Mouse (Mus musculus): Measurements from ENCODE around the gene Cep19. TPM values are rescaled to one million over a fixed set of nuclear protein-coding genes. Genes with fewer than 3 reads are reported as not detected.

Cep19 gene
- total RNA-seq (2014; rRNA removed) (43.6 and 51.5 TPM in 2 replicates), polyA plus RNA-seq (2015; fragmentation: Nextera tagmentation; extraction: Ambion mirVana) (61.0 and 64.8 TPM in 2 replicates)

- no peak for TF ChIP-seq CTCF (IDR thresholded peaks at IDR 0.05; ENCODE audit: low read depth)
- ATAC-seq (peak; percentile 98), DNase-seq (peak; percentile 94)
- 2% methylated on average over 33 of the region's 34 CpGs for WGBS
- peak within 1 kb of the TSS; percentile 78 for H3K4me2 ChIP-seq (ENCODE audit: low read depth)
- peak within 1 kb of the TSS; percentile 73 for H3K27ac ChIP-seq (ENCODE audit: low read depth, low read length)
- H3K9me3 ChIP-seq (ENCODE audit: low read length) = no peaks in the 10 kb centered on the region
- peaks cover 11% of the 10 kb centered on the region for H3K36me3 ChIP-seq (ENCODE audit: insufficient read depth)
- peak within 1 kb of the TSS; percentile 97 for H3K4me3 ChIP-seq (ENCODE audit: low read depth, low read length)
- no peaks in the 10 kb centered on the region for H3K27me3 ChIP-seq (ENCODE audit: insufficient read depth, low read length)
- H3K9ac ChIP-seq = peak within 1 kb of the TSS; percentile 81
- no peaks in the 10 kb centered on the region; the same call in 1 of the 2 replicates for H3K4me1 ChIP-seq (ENCODE audit: insufficient read depth)
Observed at GRCm38 (mm10) chr16:32099638-32100150, at the start of gene Cep19, which contains the start of gene Pigx. Gene Cep19 (plus strand): TSS chr16:32099800. Gene Pigx (minus strand): TSS chr16:32099740.

DNA sequence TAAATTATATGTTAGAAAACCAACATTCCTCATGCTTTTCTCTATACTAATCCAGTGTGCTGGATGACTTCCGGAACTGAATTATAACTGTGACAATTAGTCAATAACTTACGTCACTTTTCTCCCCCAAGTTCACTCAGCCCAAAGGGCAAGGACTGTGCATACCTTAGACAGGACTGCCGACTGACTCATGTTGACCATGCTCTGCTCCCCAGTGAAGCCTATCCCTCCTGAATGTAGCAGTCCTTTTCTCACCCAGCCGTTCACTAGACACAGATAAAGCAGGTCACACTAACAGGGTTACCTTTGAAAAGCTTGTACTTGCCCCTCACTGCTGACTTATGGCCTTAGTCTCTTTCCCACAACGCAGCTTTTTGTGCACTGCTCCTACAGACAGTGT is 40.8 kb upstream of the Cep19 start:
- H3K27ac ChIP-seq (ENCODE audit: low read depth, low read length) = no peak overlapping the region
- no peaks in the 10 kb centered on the region for H3K36me3 ChIP-seq (ENCODE audit: insufficient read depth)
- no peaks in the 10 kb centered on the region for H3K9me3 ChIP-seq (ENCODE audit: low read length)
- TF ChIP-seq CTCF (IDR thresholded peaks at IDR 0.05; ENCODE audit: low read depth) = no peak
- no peak for DNase-seq
- no peak for ATAC-seq
- no peak overlapping the region for H3K4me2 ChIP-seq (ENCODE audit: low read depth)
- no peaks in the 10 kb centered on the region for H3K4me1 ChIP-seq (ENCODE audit: insufficient read depth)
- no peaks in the 10 kb centered on the region for H3K27me3 ChIP-seq (ENCODE audit: insufficient read depth, low read length)
- 86% methylated on average over 5 of the region's 5 CpGs for WGBS
- H3K9ac ChIP-seq = no peak overlapping the region
- H3K4me3 ChIP-seq (ENCODE audit: low read depth, low read length) = no peak overlapping the region

- WGBS = 68% methylated on average over 6 of the region's 6 CpGs
- DNase-seq (no peak), ATAC-seq (no peak)
- H3K27me3 ChIP-seq (ENCODE audit: insufficient read depth, low read length) = no peaks in the 10 kb centered on the region
- no peak overlapping the region for H3K4me2 ChIP-seq (ENCODE audit: low read depth)
- H3K4me3 ChIP-seq (ENCODE audit: low read depth, low read length) = no peak overlapping the region
- no peak for TF ChIP-seq CTCF (IDR thresholded peaks at IDR 0.05; ENCODE audit: low read depth)
- H3K27ac ChIP-seq (ENCODE audit: low read depth, low read length) = no peak overlapping the region
- H3K9me3 ChIP-seq (ENCODE audit: low read length) = no peaks in the 10 kb centered on the region
- H3K9ac ChIP-seq = no peak overlapping the region
- no peaks in the 10 kb centered on the region for H3K36me3 ChIP-seq (ENCODE audit: insufficient read depth)
- H3K4me1 ChIP-seq (ENCODE audit: insufficient read depth) = no peaks in the 10 kb centered on the region
Observed at GRCm38 (mm10) chr16:32059840-32060523, 39.6 kb upstream of the Cep19 start.

DNA sequence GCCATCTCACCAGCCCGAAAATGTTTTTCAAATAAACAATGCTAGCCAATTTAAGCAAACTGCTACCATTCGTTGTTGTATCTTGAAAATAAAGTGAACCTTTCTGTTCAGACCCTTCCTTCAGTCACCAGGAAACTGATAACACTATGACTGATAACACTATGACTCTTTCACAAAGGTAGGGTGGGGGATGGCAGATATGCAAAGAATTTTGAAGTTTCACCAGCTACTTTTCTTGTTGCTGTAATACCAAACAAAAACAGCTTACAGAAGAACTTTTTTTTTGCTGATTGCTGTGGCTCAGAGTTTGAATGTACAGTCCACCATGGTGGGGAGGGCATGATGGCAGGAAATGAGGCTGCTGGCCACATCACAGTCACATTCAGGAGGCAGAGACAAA is 37.4 kb upstream of the Cep19 start:
- 85% methylated on average over 2 of the region's 2 CpGs for WGBS
- H3K9ac ChIP-seq = no peak overlapping the region

DNA sequence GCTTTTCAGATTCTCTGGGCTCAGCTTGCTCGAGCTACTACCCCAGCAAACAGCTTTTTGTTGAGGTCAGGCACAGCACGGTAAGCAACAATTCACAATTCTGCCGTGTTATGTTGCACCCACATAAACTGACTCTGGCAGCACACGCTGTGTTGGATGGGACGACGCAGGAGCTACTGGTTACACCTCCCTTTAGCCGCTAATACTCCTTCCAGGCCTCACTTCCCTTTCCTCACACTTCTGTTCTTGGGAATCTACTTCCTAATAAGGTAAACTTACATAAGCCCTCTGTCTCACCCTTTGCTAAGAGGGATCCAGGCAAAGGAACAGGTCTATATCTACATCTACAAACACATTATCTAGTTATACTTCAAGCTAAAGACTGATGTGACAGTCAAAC is 35.7 kb upstream of the Cep19 start:
- Histone ChIP-seq H3K36me3 (ENCODE audit: insufficient read depth) (no peaks in the 10 kb centered on the region), H3K9ac (no peak overlapping the region), H3K27ac (ENCODE audit: low read depth, low read length) (no peak overlapping the region), H3K4me2 (ENCODE audit: low read depth) (no peak overlapping the region), H3K27me3 (ENCODE audit: insufficient read depth, low read length) (no peaks in the 10 kb centered on the region), H3K4me1 (ENCODE audit: insufficient read depth) (no peaks in the 10 kb centered on the region), H3K9me3 (ENCODE audit: low read length) (no peaks in the 10 kb centered on the region), H3K4me3 (ENCODE audit: low read depth, low read length) (no peak overlapping the region)
- no peak for DNase-seq
- no peak for ATAC-seq
- TF ChIP-seq CTCF (IDR thresholded peaks at IDR 0.05; ENCODE audit: low read depth) = no peak
- 83% methylated on average over 7 of the region's 7 CpGs for WGBS

More for the DNA sequence above, 37.4 kb upstream of the Cep19 start:
- H3K4me1 ChIP-seq (ENCODE audit: insufficient read depth) = no peaks in the 10 kb centered on the region
- no peak overlapping the region for H3K27ac ChIP-seq (ENCODE audit: low read depth, low read length)
- ATAC-seq = no peak
- no peaks in the 10 kb centered on the region for H3K27me3 ChIP-seq (ENCODE audit: insufficient read depth, low read length)
- no peak for DNase-seq
- H3K36me3 ChIP-seq (ENCODE audit: insufficient read depth) = no peaks in the 10 kb centered on the region
- H3K4me3 ChIP-seq (ENCODE audit: low read depth, low read length) = no peak overlapping the region
- TF ChIP-seq CTCF (IDR thresholded peaks at IDR 0.05; ENCODE audit: low read depth) = no peak
- H3K9me3 ChIP-seq (ENCODE audit: low read length) = no peaks in the 10 kb centered on the region
- H3K4me2 ChIP-seq (ENCODE audit: low read depth) = no peak overlapping the region

DNA sequence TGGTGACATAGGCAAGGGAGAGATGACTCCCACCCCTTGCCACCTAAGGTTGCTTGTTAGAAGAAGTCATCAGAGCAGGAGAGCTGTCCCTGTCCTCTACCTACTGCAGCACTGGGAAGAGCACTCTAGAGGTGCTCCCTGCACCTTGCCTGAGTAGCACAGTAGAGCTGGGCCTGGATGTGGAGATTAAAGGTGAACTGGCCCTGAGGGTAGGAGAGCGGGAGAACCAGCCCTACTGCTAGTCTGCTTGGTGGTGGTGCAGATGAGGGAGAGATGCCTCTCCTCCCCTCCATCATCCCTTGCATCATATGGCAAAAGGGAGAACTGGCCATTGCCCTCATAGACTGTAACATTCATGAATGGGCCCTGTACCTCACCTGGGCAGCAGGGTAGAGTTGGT is 32.7 kb upstream of the Cep19 start:
- no peaks in the 10 kb centered on the region for H3K36me3 ChIP-seq (ENCODE audit: insufficient read depth)
- no peak overlapping the region for H3K4me2 ChIP-seq (ENCODE audit: low read depth)
- no peak overlapping the region for H3K27ac ChIP-seq (ENCODE audit: low read depth, low read length)
- H3K9me3 ChIP-seq (ENCODE audit: low read length) = no peaks in the 10 kb centered on the region
- no peaks in the 10 kb centered on the region for H3K27me3 ChIP-seq (ENCODE audit: insufficient read depth, low read length)
- H3K9ac ChIP-seq = no peak overlapping the region
- no peaks in the 10 kb centered on the region for H3K4me1 ChIP-seq (ENCODE audit: insufficient read depth)
- no peak for DNase-seq
- WGBS = 100% methylated on average over 1 of the region's 1 CpGs
- no peak for TF ChIP-seq CTCF (IDR thresholded peaks at IDR 0.05; ENCODE audit: low read depth)
- H3K4me3 ChIP-seq (ENCODE audit: low read depth, low read length) = no peak overlapping the region
- ATAC-seq = no peak

All from forebrain, postnatal 0 days (tissue).